Mouse (Mus musculus) neutrophil, adult 83 days (primary cell): ENCODE data around the gene Vmn2r58. TPM values are rescaled to one million over a fixed set of nuclear protein-coding genes. Genes with fewer than 3 reads are reported as not detected.

ENCODE experiments used
- total RNA-seq, 2 experiments: library from RNA; stranded (reverse); gene quantifications; one replicate each; pipeline ENCODE4 v1.2.4; 2023

Gene Vmn2r58
- total RNA-seq: not detected

DNA sequence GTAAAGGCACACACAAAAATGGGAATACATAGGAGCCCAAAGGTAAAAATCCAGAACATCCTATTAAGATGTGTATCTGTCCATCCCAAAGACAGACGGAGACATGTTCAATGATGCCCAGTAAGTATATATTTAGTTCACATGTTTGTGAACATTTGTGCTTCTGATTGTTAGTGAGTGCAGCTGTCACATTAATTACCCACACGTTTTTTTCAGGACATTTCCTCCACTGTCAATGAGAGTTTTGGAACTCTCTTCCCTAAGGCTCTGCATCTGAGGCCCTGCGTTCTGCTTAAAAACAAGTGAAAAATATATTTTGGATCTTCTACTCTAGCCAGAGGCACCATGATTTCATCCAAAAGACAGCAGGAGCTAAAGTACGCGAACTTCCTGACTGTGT lies at the start of gene Vmn2r58:
Gene Vmn2r58 (minus strand): TSS at position 101 of the 400 bp plus-strand sequence.

Other genes with a start within 250 kb of the Vmn2r58 start
- 1 to 10 TPM; 2.9 to 3.6 TPM for gene Zfp788, start 239.5 kb downstream of the Vmn2r58 start, total RNA-seq
- under 1 TPM in 1 of 2 experiments, not detected in 1; 0.09 TPM for gene Vmn2r59, start 186.3 kb upstream of the Vmn2r58 start, total RNA-seq
- under 1 TPM in 1 of 2 experiments, not detected in 1; 0.02 TPM for gene Vmn2r60, start 235.1 kb upstream of the Vmn2r58 start, total RNA-seq